Comparison of ENCODE assay signal across 9 mouse cellular contexts in genomic region chr9:45838069-45838433, GRCm38 (mm10). TPM values are rescaled to one million over a fixed set of nuclear protein-coding genes. Genes with fewer than 3 reads are reported as not detected.
DNase-seq lines count a peak whose midpoint lies in the region; ATAC-seq and TF ChIP-seq lines count a peak whose summit lies in the region.
"Had no signal": no experiment of that assay in that cellular context is flagged by ENCODE, and none has a peak within 500 bp of the region (broad histone marks: within the 10 kb centered on the region; RNA-seq: fewer than 3 reads in every experiment).

No protein-coding gene starts in this region.

- TF ChIP-seq CTCF in layer of hippocampus, adult 2 months (conservative IDR thresholded peaks at IDR 0.05): no peak
- TF ChIP-seq CTCF in intestine, postnatal 0 days (IDR thresholded peaks at IDR 0.05; ENCODE audit: low read depth): no peak

- H3K4me1 ChIP-seq in forebrain, embryonic 10.5 days: peaks cover 35% of the 10 kb centered on the region
- peaks cover 4% of the 10 kb centered on the region; the same call in 1 of the 2 replicates for H3K4me1 ChIP-seq in intestine, postnatal 0 days (replicated peaks; ENCODE audit: control insufficient read depth, insufficient read depth, low read length)
- H3K4me1 ChIP-seq in neural tube, embryonic 12.5 days: peaks cover 33% of the 10 kb centered on the region

- peak overlapping the region; percentile 79; the same call in 1 of the 2 replicates for H3K9ac ChIP-seq in intestine, postnatal 0 days (ENCODE audit: low read depth, low read length)
- H3K9ac ChIP-seq in neural tube, embryonic 12.5 days: no peak overlapping the region

- H3K27me3 ChIP-seq in forebrain, embryonic 10.5 days (ENCODE audit: poor library complexity, severe bottlenecking): no peaks in the 10 kb centered on the region
- no peaks in the 10 kb centered on the region for H3K27me3 ChIP-seq in intestine, postnatal 0 days (replicated peaks; ENCODE audit: control insufficient read depth, insufficient read depth, low read length)
- no peaks in the 10 kb centered on the region for H3K27me3 ChIP-seq in neural tube, embryonic 12.5 days (replicated peaks)
- H3K27me3 ChIP-seq: Patski had no signal

- H3K4me3 ChIP-seq in layer of hippocampus, adult 2 months: peak overlapping the region; percentile 95
- peak overlapping the region; percentile 81 for H3K4me3 ChIP-seq in forebrain, embryonic 10.5 days
- peak overlapping the region; percentile 89 for H3K4me3 ChIP-seq in intestine, postnatal 0 days (ENCODE audit: low read depth, low read length)
- no peak overlapping the region; the same call in 1 of the 2 replicates for H3K4me3 ChIP-seq in neural tube, embryonic 12.5 days

- no peaks in the 10 kb centered on the region for H3K9me3 ChIP-seq in forebrain, embryonic 10.5 days
- no peaks in the 10 kb centered on the region for H3K9me3 ChIP-seq in intestine, postnatal 0 days (ENCODE audit: control insufficient read depth)
- H3K9me3 ChIP-seq in neural tube, embryonic 12.5 days: no peaks in the 10 kb centered on the region

- no peak for ATAC-seq in intestine, postnatal 0 days
- peak; percentile 58; the same call in 1 of the 2 replicates for ATAC-seq in neural tube, embryonic 12.5 days (ENCODE audit: low FRiP score, low read depth)
- no peak for ATAC-seq in activated CD4-positive, CD25-positive, alpha-beta regulatory T cell, adult 4 months

- peak overlapping the region; percentile 94 for H3K4me2 ChIP-seq in intestine, postnatal 0 days (replicated peaks; ENCODE audit: low read depth)
- peak overlapping the region; percentile 98 for H3K4me2 ChIP-seq in neural tube, embryonic 12.5 days (replicated peaks)

- no peaks in the 10 kb centered on the region for H3K36me3 ChIP-seq in forebrain, embryonic 10.5 days (replicated peaks)
- no peaks in the 10 kb centered on the region for H3K36me3 ChIP-seq in intestine, postnatal 0 days (ENCODE audit: control insufficient read depth, insufficient read depth)
- H3K36me3 ChIP-seq in neural tube, embryonic 12.5 days: no peaks in the 10 kb centered on the region

- 25% methylated on average over 4 of the region's 4 CpGs for WGBS in forebrain, embryonic 10.5 days
- 21% methylated on average over 4 of the region's 4 CpGs for WGBS in intestine, postnatal 0 days
- WGBS in neural tube, embryonic 12.5 days: 20% methylated on average over 4 of the region's 4 CpGs

- DNase-seq in layer of hippocampus, adult 2 months (ENCODE audit: low spot score in 2 of 2): no peak
- DNase-seq in layer of hippocampus, adult 9-11 months: no peak
- DNase-seq in forebrain, embryonic 10.5 days (ENCODE audit: extremely low spot score, low spot score): no peak
- DNase-seq in ovary, postnatal 14 days (ENCODE audit: low spot score): no peak
- DNase-seq in adrenal gland, postnatal 36 days: no peak

- H3K27ac ChIP-seq in layer of hippocampus, adult 2 months: peak overlapping the region; percentile 94
- no peak overlapping the region; the same call in 1 of the 2 replicates for H3K27ac ChIP-seq in forebrain, embryonic 10.5 days
- no peak overlapping the region for H3K27ac ChIP-seq in intestine, postnatal 0 days (ENCODE audit: low read depth, low read length)
- no peak overlapping the region for H3K27ac ChIP-seq in neural tube, embryonic 12.5 days

RNA-seq across cellular contexts. Expression of gene Bace1, which starts 0.3 kb away (rescaled TPM):
- 10 to 100 TPM; 76.6 to 80.3 TPM for total RNA-seq in layer of hippocampus, adult 2 months (2021)
- 18.5 and 20.7 TPM in 2 replicates for polyA plus RNA-seq in forebrain, embryonic 10.5 days (2016; fragmentation: Nextera tagmentation; extraction: Ambion mirVana)
- polyA plus RNA-seq in intestine, postnatal 0 days (2015; fragmentation: Nextera tagmentation; extraction: Ambion mirVana): 10.1 and 10.7 TPM in 2 replicates
- 40.6 and 41.6 TPM in 2 replicates for polyA plus RNA-seq in neural tube, embryonic 12.5 days (2016; fragmentation: Nextera tagmentation; extraction: Ambion mirVana)
- 10 to 100 TPM in 1 of 2 experiments, 1 to 10 TPM in 1; 8.0 to 10.0 TPM for polyA plus RNA-seq in activated CD4-positive, CD25-positive, alpha-beta regulatory T cell, adult 4 months (2017; shearing (Covaris generic))
- total RNA-seq in adrenal gland, postnatal 36 days (2021): 10 to 100 TPM; 24.3 to 32.0 TPM

RNA-seq across cellular contexts. Expression of gene Cep164, which starts 9.6 kb away (rescaled TPM):
- 10 to 100 TPM; 13.6 TPM for total RNA-seq in layer of hippocampus, adult 2 months (2021)
- polyA plus RNA-seq in forebrain, embryonic 10.5 days (2016; fragmentation: Nextera tagmentation; extraction: Ambion mirVana): 19.3 and 20.4 TPM in 2 replicates
- 12.4 and 15.5 TPM in 2 replicates for polyA plus RNA-seq in intestine, postnatal 0 days (2015; fragmentation: Nextera tagmentation; extraction: Ambion mirVana)
- 16.3 and 18.0 TPM in 2 replicates for polyA plus RNA-seq in neural tube, embryonic 12.5 days (2016; fragmentation: Nextera tagmentation; extraction: Ambion mirVana)
- 1 to 10 TPM; 7.9 to 8.6 TPM for polyA plus RNA-seq in activated CD4-positive, CD25-positive, alpha-beta regulatory T cell, adult 4 months (2017; shearing (Covaris generic))
- total RNA-seq in adrenal gland, postnatal 36 days (2021): 10 to 100 TPM; 11.6 to 12.2 TPM
